Mouse (Mus musculus) layer of hippocampus, adult 2 months (tissue): ENCODE results near the gene Cpm. TPM values are rescaled to one million over a fixed set of nuclear protein-coding genes. Genes with fewer than 3 reads are reported as not detected.

Experiments used
- DNase-seq, 2 experiments: peaks; one replicate each; pipeline ENCODE4 v3.0.0; 2022; ENCODE audit warnings: low spot score in 2 of 2
- H3K27ac ChIP-seq: fragments of 200-600 bp; 2 replicates; pipeline ENCODE4 v1.8.1; 2022
- H3K4me3 ChIP-seq: fragments of 200-600 bp; 2 replicates; pipeline ENCODE4 v1.8.1; 2022; ENCODE audit warnings: mild to moderate bottlenecking
- CTCF ChIP-seq: fragments of 200-600 bp; conservative IDR thresholded peaks from 2 replicates; pipeline ENCODE4 v1.8.1; 2022; ENCODE audit warnings: antibody characterized with exemption, mild to moderate bottlenecking, moderate library complexity
- total RNA-seq, 2 experiments: library from RNA; stranded (reverse); gene quantifications; 2 replicates each; pipeline ENCODE4 v1.2.3; 2021

The Cpm gene
- total RNA-seq, 2 experiments from 2014 or later = 8.5 to 9.7 TPM

DNA sequence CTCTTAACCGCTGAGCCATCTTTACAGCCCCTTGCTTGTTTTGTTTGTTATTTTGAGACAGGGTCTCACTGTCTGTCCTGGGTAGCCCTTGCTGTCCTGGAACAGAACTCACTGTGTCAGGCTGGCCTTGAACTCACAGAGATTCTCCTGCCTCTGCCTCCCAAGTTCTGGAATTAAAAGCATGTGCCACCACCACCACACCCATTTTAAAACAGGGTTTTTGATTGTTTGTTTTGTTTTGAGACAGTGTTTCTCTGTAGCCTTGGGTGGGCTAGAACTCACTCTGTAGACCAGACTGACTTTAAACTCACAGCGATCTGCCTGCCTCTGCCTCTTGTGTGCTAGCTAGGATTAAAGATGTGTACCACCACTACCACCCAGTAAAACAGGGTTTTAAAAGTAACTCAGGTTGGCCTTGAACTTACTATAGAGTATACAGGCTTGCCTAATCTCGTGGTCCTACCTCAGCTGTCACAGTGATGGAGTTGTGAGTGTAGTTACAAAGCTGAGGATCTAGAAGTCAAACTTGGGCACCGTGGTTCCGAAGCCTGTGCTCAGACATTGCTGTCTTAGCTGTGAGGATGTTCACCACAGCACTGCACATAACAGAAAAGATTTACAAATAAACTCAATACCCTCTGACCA, 4.4 kb downstream of the Cpm start:
- Histone ChIP-seq H3K27ac (no peak overlapping the region), H3K4me3 (no peak overlapping the region)
- TF ChIP-seq CTCF = no peak
- DNase-seq = no peak

DNA sequence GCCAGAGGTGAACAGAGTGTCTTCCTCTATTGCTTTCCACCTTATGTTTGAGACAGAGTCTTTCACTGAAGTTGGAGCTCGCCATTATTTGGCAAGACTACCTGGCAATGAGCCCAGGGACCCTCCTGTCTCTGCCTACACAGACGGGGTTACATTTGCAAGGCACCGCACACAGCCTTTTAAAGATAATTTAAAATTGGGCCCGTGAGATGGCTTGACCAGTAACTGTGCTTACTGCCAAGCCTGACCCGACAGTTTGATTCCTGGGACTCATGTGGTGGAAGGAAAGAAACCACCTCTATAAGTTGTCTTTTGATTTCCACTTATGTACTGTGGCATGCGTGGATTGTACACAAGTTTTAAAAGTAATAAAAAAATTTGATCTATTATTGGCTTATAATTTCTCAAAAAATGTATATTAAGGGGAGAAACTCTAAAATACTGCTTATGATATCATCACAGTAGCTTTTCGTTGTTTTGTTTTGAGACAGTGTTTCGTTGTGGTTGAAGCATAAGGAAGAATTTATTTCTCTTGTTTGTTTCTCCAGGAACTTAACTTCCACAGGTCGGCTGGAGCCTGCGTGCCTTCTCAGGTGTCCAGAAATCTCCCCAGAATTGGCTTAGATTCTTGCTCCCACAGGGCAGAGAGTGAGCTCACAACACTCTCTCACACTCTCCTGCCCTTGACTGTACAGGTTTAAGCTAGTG, 5.2 kb downstream of the Cpm start:
- no peak for DNase-seq
- Histone ChIP-seq H3K4me3 (no peak overlapping the region), H3K27ac (no peak overlapping the region)
- no peak for TF ChIP-seq CTCF

DNA sequence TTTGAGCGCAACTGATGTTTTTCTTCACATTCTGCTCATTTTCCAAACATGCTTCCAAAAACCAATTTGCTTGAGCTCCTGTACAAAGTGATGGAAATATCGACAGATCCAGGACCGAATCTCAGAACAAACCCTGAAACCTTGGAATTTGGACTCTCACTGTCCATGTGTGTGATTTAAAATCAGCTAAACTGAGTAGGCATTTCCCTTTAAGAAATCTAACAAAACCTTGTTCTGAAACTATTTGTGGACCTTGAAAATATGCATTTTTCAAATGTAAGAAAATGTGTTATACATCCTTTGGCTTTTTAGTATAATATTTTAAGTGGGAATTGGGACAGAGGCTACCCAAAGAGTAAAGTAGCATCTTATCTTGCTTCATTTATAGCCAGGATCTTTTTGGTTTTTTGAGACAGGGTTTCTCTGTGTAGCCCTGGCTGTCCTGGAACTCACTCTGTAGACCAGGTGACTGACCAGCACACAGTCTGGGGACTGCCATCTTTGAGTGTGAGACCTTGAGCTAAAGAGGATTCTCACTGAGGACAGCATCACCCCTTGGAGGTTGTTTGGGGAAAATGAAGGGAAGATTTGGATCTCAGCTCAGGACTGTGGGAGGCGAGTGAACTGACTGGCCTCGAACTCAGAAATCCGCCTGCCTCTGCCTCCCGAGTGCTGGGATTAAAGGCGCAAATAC, 5.9 kb downstream of the Cpm start:
- TF ChIP-seq CTCF = no peak
- no peak overlapping the region for H3K27ac ChIP-seq
- no peak for DNase-seq
- no peak overlapping the region for H3K4me3 ChIP-seq

GRCm38 (mm10) chr10:117635823-117636589, 6.7 kb downstream of the Cpm start:
- Histone ChIP-seq H3K27ac (no peak overlapping the region), H3K4me3 (no peak overlapping the region)
- TF ChIP-seq CTCF = peak; percentile 11; the same call in 1 of the 2 replicates
- no peak for DNase-seq

DNA sequence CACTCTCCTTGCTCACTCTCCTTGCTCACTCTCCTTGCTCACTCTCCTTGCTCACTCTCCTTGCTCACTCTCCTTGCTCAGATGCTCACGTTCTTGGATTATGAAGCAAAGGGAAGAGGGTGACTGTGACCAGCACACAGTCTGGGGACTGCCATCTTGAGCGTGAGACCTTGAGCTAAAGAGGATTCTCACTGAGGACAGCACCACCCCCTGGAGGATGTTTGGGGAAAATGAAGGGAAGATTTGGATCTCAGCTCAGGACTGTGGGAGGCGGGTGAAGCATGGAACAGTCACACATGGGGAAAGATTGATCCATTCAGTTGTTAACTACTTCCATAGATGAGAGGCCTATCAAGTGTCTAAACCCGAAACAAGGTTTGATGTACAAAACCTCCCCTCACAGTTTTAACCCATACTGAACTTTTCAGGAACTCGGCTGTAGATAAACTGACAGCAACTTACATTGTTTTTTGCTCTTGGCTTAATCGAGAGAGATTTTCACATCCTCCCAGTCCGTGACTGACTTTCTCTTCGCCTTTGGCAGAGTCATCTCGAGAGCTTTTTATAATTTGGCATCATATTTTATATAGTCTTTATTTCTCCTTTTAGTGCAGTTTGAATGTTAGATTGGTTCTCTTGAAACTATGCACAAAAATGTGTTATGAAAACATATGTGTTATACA, 7.9 kb downstream of the Cpm start:
- Histone ChIP-seq H3K4me3 (no peak overlapping the region), H3K27ac (no peak overlapping the region)
- DNase-seq = no peak
- peak; percentile 45 for TF ChIP-seq CTCF

DNA sequence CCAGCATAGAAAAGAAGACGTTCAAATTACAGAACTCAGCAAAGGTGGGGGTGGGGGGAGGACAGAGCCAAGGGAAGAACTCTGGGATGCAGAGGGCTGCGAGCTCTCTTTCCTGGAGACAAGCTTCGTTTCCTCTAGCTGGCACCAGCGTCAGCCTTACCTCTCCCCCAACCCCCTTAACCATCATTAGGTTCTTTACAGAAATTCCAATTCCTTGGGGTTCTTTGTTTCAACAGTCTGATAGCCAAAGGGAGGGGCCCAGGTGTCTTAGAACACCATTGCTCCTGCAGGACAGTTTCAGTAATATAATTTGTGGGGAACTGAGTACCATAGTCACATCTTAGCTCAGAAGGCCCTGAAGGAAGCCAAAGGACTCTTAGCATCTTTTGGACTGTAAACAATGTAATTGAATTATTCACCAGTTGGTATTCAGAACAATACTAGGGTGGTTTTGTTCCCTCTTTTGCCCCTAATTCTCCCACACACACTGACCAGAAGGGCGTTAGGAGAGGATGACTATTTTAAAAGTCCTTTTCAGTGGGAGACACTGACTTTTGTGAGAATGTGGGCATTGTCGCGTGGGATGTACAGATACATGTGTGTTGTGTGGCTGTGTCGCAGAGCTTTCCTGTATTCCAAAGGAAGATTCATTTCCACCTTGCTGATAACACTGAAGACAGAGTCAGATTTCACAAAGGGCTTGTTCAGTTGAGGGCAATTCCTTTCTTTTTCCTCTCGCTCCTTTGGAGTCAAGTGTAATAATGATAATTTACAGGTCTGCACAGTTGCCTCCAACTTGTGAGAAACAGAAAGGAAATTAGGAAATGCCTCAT, 8.7 kb downstream of the Cpm start:
- no peak overlapping the region for H3K27ac ChIP-seq
- no peak overlapping the region for H3K4me3 ChIP-seq
- DNase-seq = no peak
- no peak for TF ChIP-seq CTCF

- no peak for TF ChIP-seq CTCF
- Histone ChIP-seq H3K4me3 (no peak overlapping the region), H3K27ac (no peak overlapping the region)
- DNase-seq = no peak
Measured at GRCm38 (mm10) chr10:117638578-117639220, 9.4 kb downstream of the Cpm start.

GRCm38 (mm10) chr10:117639221-117639599, 9.9 kb downstream of the Cpm start:
- TF ChIP-seq CTCF = no peak
- Histone ChIP-seq H3K4me3 (no peak overlapping the region), H3K27ac (no peak overlapping the region)
- DNase-seq = no peak

DNA sequence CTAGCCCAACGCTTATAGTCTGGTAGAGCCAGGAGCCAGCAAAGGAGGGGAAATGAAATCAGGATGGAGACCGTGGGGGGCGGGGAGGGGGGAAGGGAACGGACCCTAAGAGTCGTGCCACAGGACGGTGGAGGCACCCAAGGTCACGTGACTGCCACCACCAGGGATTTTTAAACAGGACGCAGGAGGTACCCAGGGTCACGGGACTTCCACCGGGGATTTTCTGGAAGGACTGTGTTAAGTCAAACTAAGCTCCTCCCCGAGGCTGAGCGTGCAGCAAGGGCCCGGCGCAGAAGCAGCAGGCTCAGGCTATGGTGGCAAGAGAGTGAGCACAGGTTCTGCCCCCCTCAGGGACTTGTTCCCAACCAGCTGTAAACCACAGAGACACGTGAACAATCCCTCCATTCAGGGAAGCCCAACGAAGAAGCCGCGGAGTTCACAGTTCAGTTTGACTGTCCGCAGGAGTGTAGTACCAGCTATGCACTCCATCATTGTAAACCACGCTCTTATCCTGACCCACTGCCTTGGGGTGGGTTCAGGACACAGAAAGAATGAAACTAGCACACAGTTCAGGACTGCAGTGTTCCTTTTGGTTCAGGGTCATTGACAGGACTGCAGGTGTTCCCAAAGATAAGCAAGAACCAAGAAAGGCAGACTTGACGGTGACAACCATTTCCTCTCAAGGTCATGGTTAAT, 10.7 kb downstream of the Cpm start:
- no peak for DNase-seq
- TF ChIP-seq CTCF = no peak
- no peak overlapping the region for H3K4me3 ChIP-seq
- H3K27ac ChIP-seq = no peak overlapping the region

DNA sequence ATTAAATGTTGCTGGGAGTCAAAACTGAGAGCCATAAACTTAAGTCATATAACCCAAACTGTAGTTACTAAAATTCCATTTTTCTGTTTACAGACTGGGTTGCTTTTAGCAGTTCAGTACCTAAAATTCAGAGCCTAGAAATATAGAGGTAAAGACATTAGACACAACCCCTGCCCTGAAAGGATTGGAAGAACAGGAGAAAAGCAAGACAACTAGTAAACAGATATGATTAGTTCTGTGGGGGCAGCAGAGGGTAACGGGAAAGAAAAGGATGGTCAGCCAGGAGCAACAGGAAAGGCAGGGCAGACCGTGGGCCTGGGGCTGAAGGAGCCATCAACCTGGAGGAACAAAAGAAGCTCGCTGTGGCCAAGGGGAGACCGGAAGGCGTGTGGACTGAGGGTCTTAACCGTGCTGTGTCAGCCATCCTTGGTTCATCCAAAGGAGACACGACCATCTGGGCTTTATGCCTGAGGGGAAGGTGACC, 11.3 kb downstream of the Cpm start:
- DNase-seq = no peak
- Histone ChIP-seq H3K27ac (no peak overlapping the region), H3K4me3 (no peak overlapping the region)
- TF ChIP-seq CTCF = no peak
